ENCODE assay signal across 8 mouse cellular contexts in the genomic region with DNA sequence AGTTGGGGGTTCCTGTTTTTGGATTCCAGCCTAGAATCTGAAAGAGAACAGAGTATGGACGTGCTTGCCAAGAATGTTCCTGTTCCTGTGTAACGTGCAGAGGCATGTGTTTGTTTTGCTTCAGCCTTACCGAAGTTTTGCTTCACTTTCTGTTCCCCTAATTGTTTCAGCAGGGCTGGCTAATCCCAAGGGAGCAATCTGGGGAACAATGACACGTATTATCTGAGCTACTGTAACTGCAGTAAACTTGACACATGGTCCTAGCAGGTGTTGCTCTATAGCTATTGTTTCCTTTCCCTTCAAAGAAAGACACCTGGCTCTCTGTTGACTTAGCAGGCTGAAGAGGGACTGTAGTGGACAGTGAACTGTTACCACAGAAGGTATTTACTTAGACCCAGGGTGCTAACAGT. TPM values are rescaled to one million over a fixed set of nuclear protein-coding genes. Genes with fewer than 3 reads are reported as not detected.
DNase-seq lines count a peak whose midpoint lies in the region; ATAC-seq lines count a peak whose summit lies in the region.

No protein-coding gene starts in this region.

- DNase-seq in kidney, adult 11 months: peak; percentile 31
- DNase-seq in kidney, postnatal 4 days: no peak
- peak; percentile 47 for DNase-seq in heart, postnatal 25 days (ENCODE audit: low spot score)
- DNase-seq in cerebellum, postnatal 14 days: no peak

- intact Hi-C loops in heart, postnatal 25 days (cut with DNase I): no loop called here

- ATAC-seq in common myeloid progenitor, adult 5-6 weeks (replicated peaks; ENCODE audit: low read depth, poor library complexity, severe bottlenecking): peak; percentile 56; the same call in 1 of the 2 replicates
- peak; percentile 40 for ATAC-seq in megakaryocyte, adult 5-6 weeks (ENCODE audit: poor library complexity, severe bottlenecking)
- no peak for ATAC-seq in megakaryocyte-erythroid progenitor cell, adult 5-6 weeks (replicated peaks; ENCODE audit: low FRiP score, low TSS enrichment, poor library complexity, severe bottlenecking)
- no peak for ATAC-seq in inflammation-experienced regulatory T-cells, adult 6 months

RNA-seq across cellular contexts. Expression of a gene that starts 25.3 kb away (rescaled TPM):
- total RNA-seq in common myeloid progenitor, adult 5-6 weeks (2017): 0.92 and 3.7 TPM in 2 replicates
- 10 to 100 TPM; 21.2 to 27.4 TPM for total RNA-seq in heart, postnatal 25 days (2021)
- total RNA-seq in megakaryocyte, adult 5-6 weeks (2015): 0.07 TPM in 1 of 2 replicates, not detected in the other
- not detected in 2 replicates for total RNA-seq in megakaryocyte, adult 5-6 weeks (2017)
- 0.17 TPM in 1 of 2 replicates, not detected in the other for total RNA-seq in megakaryocyte-erythroid progenitor cell, adult 5-6 weeks (2014; fragmentation: Nextera tagmentation)
- total RNA-seq in megakaryocyte-erythroid progenitor cell, adult 5-6 weeks (2017): 0.76 TPM in 1 of 2 replicates, not detected in the other
- polyA plus RNA-seq in inflammation-experienced regulatory T-cells, adult 6 months (2017; shearing (Covaris generic)): under 1 TPM in 2 of 3 experiments, not detected in 1; 0.27 to 0.29 TPM

Comparison
In these comparisons a context has a peak if more than half of its experiments do, and no peak if none do; other contexts are left out.
1. DNase-seq: peak in kidney, adult 11 months (single experiment) and heart, postnatal 25 days (single experiment); none in kidney, postnatal 4 days (0 of 2) and cerebellum, postnatal 14 days (0 of 2).
2. ATAC-seq: peak in common myeloid progenitor, adult 5-6 weeks (single experiment) and megakaryocyte, adult 5-6 weeks (single experiment); none in megakaryocyte-erythroid progenitor cell, adult 5-6 weeks (single experiment) and inflammation-experienced regulatory T-cells, adult 6 months (single experiment).